Mouse (Mus musculus) liver, embryonic 13.5 days (tissue): ENCODE measurements at regions not wholly inside any gene's neighbourhood (a gene's known extent, or its start where the extent isn't known, plus 50 kb on each side); places are given as distances from the start of the nearest gene placed in this dataset.

ENCODE experiments used
- ATAC-seq: fragments of 200-750 bp; cut with Nextera tagmentation; 2 replicates; pipeline ENCODE4 v1.8.0; 2017; ENCODE audit warnings: low read depth, mild to moderate bottlenecking, moderate number of reproducible peaks, moderate library complexity
- DNase-seq: peaks from one replicate; pipeline ENCODE4 v3.0.0; 2022
- H3K27ac ChIP-seq: fragments of 300-500 bp; sonication (generic); 2 replicates; pipeline ENCODE4 v1.5.1; 2015; ENCODE audit warnings: moderate library complexity, mild to moderate bottlenecking, inconsistent platforms
- H3K27me3 ChIP-seq: fragments of 300-500 bp; sonication (generic); 2 replicates; pipeline ENCODE4 v1.6.1; 2015; ENCODE audit warnings: mild to moderate bottlenecking, inconsistent platforms
- H3K36me3 ChIP-seq: fragments of 300-500 bp; sonication (generic); 2 replicates; pipeline ENCODE4 v1.6.1; 2015; ENCODE audit warnings: mild to moderate bottlenecking, inconsistent platforms
- H3K4me1 ChIP-seq: fragments of 300-500 bp; sonication (generic); replicated peaks from 2 replicates; pipeline ENCODE4 v1.6.1; 2015; ENCODE audit warnings: inconsistent platforms
- H3K4me2 ChIP-seq: fragments of 300-500 bp; sonication (generic); 2 replicates; pipeline ENCODE4 v1.6.1; 2015; ENCODE audit warnings: inconsistent platforms, mild to moderate bottlenecking, moderate library complexity
- H3K4me3 ChIP-seq: fragments of 300-500 bp; sonication (generic); replicated peaks from 2 replicates; pipeline ENCODE4 v1.5.1; 2015; ENCODE audit warnings: mild to moderate bottlenecking, inconsistent platforms
- H3K9ac ChIP-seq: fragments of 300-500 bp; sonication (generic); 2 replicates; pipeline ENCODE4 v1.6.1; 2015; ENCODE audit warnings: mild to moderate bottlenecking, inconsistent platforms
- H3K9me3 ChIP-seq: fragments of 300-500 bp; sonication (generic); replicated peaks from 2 replicates; pipeline ENCODE4 v1.6.1; 2016; ENCODE audit warnings: inconsistent platforms
- WGBS: fragments of 180-500 bp; shearing (Covaris S2); methylation state at CpG from one replicate; pipeline ENCODE4 v1.1.7; 2015; ENCODE audit not compliant: insufficient replicate concordance; 5-methylcytosine and 5-hydroxymethylcytosine counted together

- DNase-seq (no peak), ATAC-seq (no peak)
- H3K36me3 ChIP-seq: no peaks in the 10 kb centered on the region
- no peaks in the 10 kb centered on the region for H3K9me3 ChIP-seq
- H3K4me3 ChIP-seq: no peak overlapping the region
- H3K4me1 ChIP-seq: peaks cover 11% of the 10 kb centered on the region
- no peak overlapping the region for H3K4me2 ChIP-seq
- H3K27ac ChIP-seq: no peak overlapping the region
- H3K27me3 ChIP-seq: peaks cover 33% of the 10 kb centered on the region
- H3K9ac ChIP-seq: no peak overlapping the region
- 90% methylated on average over 17 of the region's 17 CpGs for WGBS
Measured at GRCm38 (mm10) chr1:181302151-181302550, 50.3 kb upstream of the Cnih3 start.
